ENCODE assay signal across 7 mouse cellular contexts in genomic region chr9:45877928-45878327, GRCm38 (mm10). TPM values are rescaled to one million over a fixed set of nuclear protein-coding genes. Genes with fewer than 3 reads are reported as not detected.
A peak's percentile ranks its signal among the peaks of the same experiment; 100 is the strongest.
DNase-seq lines count a peak whose midpoint lies in the region; ATAC-seq and TF ChIP-seq lines count a peak whose summit lies in the region.

No protein-coding gene starts in this region.

- TF ChIP-seq EP300 in lung, postnatal 0 days (IDR thresholded peaks at IDR 0.05): no peak

- no peaks in the 10 kb centered on the region for H3K27me3 ChIP-seq in Patski
- no peaks in the 10 kb centered on the region for H3K27me3 ChIP-seq in lung, postnatal 0 days (replicated peaks; ENCODE audit: insufficient read depth, low read length)

- CTCF ChIA-PET in Patski (lab: Charles Lee): interaction anchor here (1.2 to 1.8 kb wide), 3 partner anchors 15 to 49 kb away, joined by 3 to 5 read pairs (median 4); partner anchors contain the start of genes Bace1 and Cep164

- POLR2A ChIA-PET in Patski (lab: Charles Lee): no interaction called here

- intact Hi-C loops in left cerebral cortex, adult 2 months (cut with DNase I): no loop called here

- no peak overlapping the region for H3K4me2 ChIP-seq in lung, postnatal 0 days (replicated peaks; ENCODE audit: low read depth, low read length)

- no peak overlapping the region for H3K9ac ChIP-seq in lung, postnatal 0 days (replicated peaks; ENCODE audit: low read depth)

- peak; percentile 16 for TF ChIP-seq CTCF in left cerebral cortex, adult 2 months (IDR thresholded peaks at IDR 0.05)
- TF ChIP-seq CTCF in Patski (IDR thresholded peaks at IDR 0.05): peak; percentile 56
- TF ChIP-seq CTCF in lung, postnatal 0 days (IDR thresholded peaks at IDR 0.05): peak; percentile 54

- peaks cover 9% of the 10 kb centered on the region; the same call in 1 of the 2 replicates for H3K36me3 ChIP-seq in lung, postnatal 0 days (ENCODE audit: insufficient read depth, low read length)

- DNase-seq in left cerebral cortex, adult 2 months (ENCODE audit: extremely low spot score in 1 of 2, low spot score in 2 of 2): no peak
- no peak for DNase-seq in left cerebral cortex, adult 11 months (ENCODE audit: low spot score)
- peak; percentile 9 for DNase-seq in Patski (ENCODE audit: low read depth, low spot score)
- DNase-seq in embryo, embryonic 11 days: peak; percentile 46
- DNase-seq in lung, postnatal 0 days (ENCODE audit: low spot score): peak; percentile 91
- DNase-seq in cerebellum, adult 11-12 months: no peak
- DNase-seq in Muller cell, postnatal 12 days (ENCODE audit: inconsistent ontology term): no peak

- no peak overlapping the region for H3K27ac ChIP-seq in left cerebral cortex, adult 2 months
- no peak overlapping the region for H3K27ac ChIP-seq in lung, postnatal 0 days (ENCODE audit: low read length)

- no peak overlapping the region for H3K4me3 ChIP-seq in left cerebral cortex, adult 2 months
- H3K4me3 ChIP-seq in lung, postnatal 0 days (ENCODE audit: low read depth, low read length): no peak overlapping the region

- in situ Hi-C loops in Patski (cut with MboI; ENCODE audit: low pct_unique_long_range_greater_than_20kb): no loop called here

- H3K9me3 ChIP-seq in lung, postnatal 0 days (ENCODE audit: low read length): no peaks in the 10 kb centered on the region

- H3K4me1 ChIP-seq in lung, postnatal 0 days (ENCODE audit: insufficient read depth, low read depth, low read length): no peaks in the 10 kb centered on the region

- ATAC-seq in Patski: no peak
- ATAC-seq in lung, postnatal 0 days: peak; percentile 54

- 44% methylated on average over 2 of the region's 2 CpGs for WGBS in lung, postnatal 0 days

RNA-seq across cellular contexts. Expression of gene Pcsk7, which starts 28.4 kb away (rescaled TPM):
- 10 to 100 TPM; 26.2 to 30.7 TPM for total RNA-seq in left cerebral cortex, adult 2 months (2021)
- 25.4 TPM for polyA plus RNA-seq in Patski (2021)
- polyA plus RNA-seq in lung, postnatal 0 days (2015; fragmentation: Nextera tagmentation; extraction: Ambion mirVana): 21.1 and 22.3 TPM in 2 replicates

RNA-seq across cellular contexts. Expression of gene Rnf214, which starts 28.8 kb away (rescaled TPM):
- total RNA-seq in left cerebral cortex, adult 2 months (2021): 10 to 100 TPM; 83.1 to 84.3 TPM
- 46.8 TPM for polyA plus RNA-seq in Patski (2021)
- polyA plus RNA-seq in lung, postnatal 0 days (2015; fragmentation: Nextera tagmentation; extraction: Ambion mirVana): 29.5 and 32.3 TPM in 2 replicates

RNA-seq across cellular contexts. Expression of gene Bace1, which starts 39.5 kb away (rescaled TPM):
- 10 to 100 TPM; 77.3 to 79.5 TPM for total RNA-seq in left cerebral cortex, adult 2 months (2021)
- polyA plus RNA-seq in Patski (2021): 23.2 TPM
- polyA plus RNA-seq in lung, postnatal 0 days (2015; fragmentation: Nextera tagmentation; extraction: Ambion mirVana): 16.6 and 18.3 TPM in 2 replicates

RNA-seq across cellular contexts. Expression of gene Cep164, which starts 49.4 kb away (rescaled TPM):
- total RNA-seq in left cerebral cortex, adult 2 months (2021): 10 to 100 TPM; 13.7 to 16.5 TPM
- polyA plus RNA-seq in Patski (2021): 25.7 TPM
- 16.5 and 19.4 TPM in 2 replicates for polyA plus RNA-seq in lung, postnatal 0 days (2015; fragmentation: Nextera tagmentation; extraction: Ambion mirVana)

RNA-seq across cellular contexts. Expression of gene Tagln, which starts 57.9 kb away (rescaled TPM):
- 10 to 100 TPM in 1 of 2 experiments, 1 to 10 TPM in 1; 9.6 to 11.8 TPM for total RNA-seq in left cerebral cortex, adult 2 months (2021)
- 930 TPM for polyA plus RNA-seq in Patski (2021)
- polyA plus RNA-seq in lung, postnatal 0 days (2015; fragmentation: Nextera tagmentation; extraction: Ambion mirVana): 153 and 184 TPM in 2 replicates

Comparison
In these comparisons a context has a peak if more than half of its experiments do, and no peak if none do; other contexts are left out.
1. DNase-seq: peak in Patski (single experiment), embryo, embryonic 11 days (single experiment) and lung, postnatal 0 days (single experiment); none in left cerebral cortex, adult 2 months (0 of 2), left cerebral cortex, adult 11 months (single experiment), cerebellum, adult 11-12 months (single experiment) and Muller cell, postnatal 12 days (single experiment).
2. Peak in every context shown above with its lines, with median percentiles within 50 percentile points of each other: CTCF ChIP-seq.